ENCODE assay signal across 7 mouse cellular contexts in the genomic region with DNA sequence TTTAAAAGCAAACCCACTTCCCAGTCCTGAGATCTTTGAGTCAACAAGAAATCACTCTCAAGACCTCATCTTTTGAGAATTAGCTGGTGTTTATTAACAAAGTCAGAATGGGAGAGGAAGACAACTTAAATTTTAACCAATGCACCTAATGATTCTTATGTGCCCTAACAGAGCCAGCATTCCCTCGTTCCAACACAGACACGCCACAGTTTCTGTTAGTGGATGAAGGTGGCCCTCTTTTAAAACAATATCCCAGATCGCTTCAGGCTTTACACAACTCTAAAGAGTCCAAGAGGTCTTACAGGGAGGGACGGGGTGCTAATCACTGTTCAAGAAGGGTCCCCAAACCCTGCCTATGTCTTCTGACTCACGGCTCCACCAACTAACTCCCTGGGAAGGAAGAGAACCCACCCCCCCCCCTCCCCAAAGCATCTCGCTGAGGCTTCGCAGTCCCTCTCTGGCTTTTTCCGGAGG. TPM values are rescaled to one million over a fixed set of nuclear protein-coding genes. Genes with fewer than 3 reads are reported as not detected.
DNase-seq lines count a peak whose midpoint lies in the region; ATAC-seq and TF ChIP-seq lines count a peak whose summit lies in the region.

No protein-coding gene starts in this region.

- H3ac ChIP-seq in C2C12 (ENCODE audit: control insufficient read depth, insufficient read length, low read depth) = peak overlapping the region; percentile 97

- no peaks in the 10 kb centered on the region for H3K4me1 ChIP-seq in ES-Bruce4 (ENCODE audit: control insufficient read depth, insufficient read depth, low read length)
- H3K4me1 ChIP-seq in hindbrain, embryonic 10.5 days (replicated peaks) = peaks cover 13% of the 10 kb centered on the region
- H3K4me1 ChIP-seq in limb, embryonic 15.5 days = no peaks in the 10 kb centered on the region

- H3K27me3 ChIP-seq in C2C12 (ENCODE audit: control insufficient read depth, insufficient read depth, insufficient read length) (no peaks in the 10 kb centered on the region), ES-Bruce4 (ENCODE audit: control insufficient read depth, insufficient read depth, low read length, poor library complexity, severe bottlenecking) (no peaks in the 10 kb centered on the region)
- no peaks in the 10 kb centered on the region for H3K27me3 ChIP-seq in hindbrain, embryonic 10.5 days (ENCODE audit: insufficient read depth, poor library complexity, severe bottlenecking)
- no peaks in the 10 kb centered on the region for H3K27me3 ChIP-seq in limb, embryonic 15.5 days

- peaks cover 2% of the 10 kb centered on the region for H3K79me3 ChIP-seq in C2C12 (ENCODE audit: low read depth)

- H3K36me3 ChIP-seq in C2C12 (ENCODE audit: control insufficient read depth, insufficient read depth) = no peaks in the 10 kb centered on the region
- H3K36me3 ChIP-seq in ES-Bruce4 (ENCODE audit: control insufficient read depth, insufficient read depth, low read length, poor library complexity, severe bottlenecking) = no peaks in the 10 kb centered on the region
- peaks cover 17% of the 10 kb centered on the region; the same call in 1 of the 2 replicates for H3K36me3 ChIP-seq in hindbrain, embryonic 10.5 days
- H3K36me3 ChIP-seq in limb, embryonic 15.5 days = no peaks in the 10 kb centered on the region

- H3K9me3 ChIP-seq in ES-Bruce4 (replicated peaks; ENCODE audit: control insufficient read depth, insufficient read depth, low read length, poor library complexity, severe bottlenecking) = no peaks in the 10 kb centered on the region
- no peaks in the 10 kb centered on the region for H3K9me3 ChIP-seq in hindbrain, embryonic 10.5 days
- H3K9me3 ChIP-seq in limb, embryonic 15.5 days = no peaks in the 10 kb centered on the region

- TF ChIP-seq CTCF in C2C12 (IDR thresholded peaks at IDR 0.05; ENCODE audit: control insufficient read depth, insufficient read depth, insufficient read length) = no peak
- TF ChIP-seq CTCF in ES-Bruce4 (IDR thresholded peaks at IDR 0.05; ENCODE audit: low read depth, low read length) = no peak

- peak overlapping the region; percentile 63 for H3K4me2 ChIP-seq in limb, embryonic 15.5 days

- under 1% methylated on average over 8 of the region's 8 CpGs for WGBS in hindbrain, embryonic 10.5 days
- WGBS in limb, embryonic 15.5 days = 0% methylated on average over 8 of the region's 8 CpGs

- no peak for TF ChIP-seq EP300 in ES-Bruce4 (IDR thresholded peaks at IDR 0.05; ENCODE audit: insufficient read depth, low read depth, low read length)

- no peak overlapping the region for H3K27ac ChIP-seq in ES-Bruce4 (ENCODE audit: insufficient read depth, low read length)
- H3K27ac ChIP-seq in hindbrain, embryonic 10.5 days = peak overlapping the region; percentile 99
- peak overlapping the region; percentile 86 for H3K27ac ChIP-seq in limb, embryonic 15.5 days

- no peak for TF ChIP-seq POLR2A in ES-Bruce4 (IDR thresholded peaks at IDR 0.05; ENCODE audit: insufficient read depth, low read length)

- peak overlapping the region; percentile 86 for H3K9ac ChIP-seq in ES-Bruce4 (ENCODE audit: low read depth, poor library complexity, severe bottlenecking)
- H3K9ac ChIP-seq in limb, embryonic 15.5 days = peak overlapping the region; percentile 76

- H3K79me2 ChIP-seq in C2C12 (ENCODE audit: control insufficient read depth, insufficient read depth) = no peaks in the 10 kb centered on the region

- no peak for DNase-seq in hindbrain, embryonic 10.5 days (ENCODE audit: low spot score)
- DNase-seq in embryo, embryonic 11 days = no peak
- DNase-seq in right cerebral cortex, adult 18-20 months = no peak
- no peak for DNase-seq in cerebellum, postnatal 14 days

- no peak; the same call in 1 of the 2 replicates for ATAC-seq in limb, embryonic 15.5 days (ENCODE audit: insufficient number of reproducible peaks, low FRiP score, low TSS enrichment, low read depth)

- peak overlapping the region; percentile 57 for H3K4me3 ChIP-seq in C2C12 (ENCODE audit: insufficient read depth, poor library complexity, severe bottlenecking)
- H3K4me3 ChIP-seq in ES-Bruce4 (ENCODE audit: low read depth, low read length) = peak overlapping the region; percentile 89
- H3K4me3 ChIP-seq in hindbrain, embryonic 10.5 days = peak overlapping the region; percentile 76
- H3K4me3 ChIP-seq in limb, embryonic 15.5 days = peak overlapping the region; percentile 71

TF ChIP-seq in C2C12, 6 proteins besides CTCF, POLR2A, EP300 and RAD21:
- TF ChIP-seq MYOD1 (IDR thresholded peaks at IDR 0.05; ENCODE audit: control insufficient read depth, insufficient read length, low read depth) (no peak), USF1 (IDR thresholded peaks at IDR 0.05; ENCODE audit: low read depth) (no peak), MYOG (IDR thresholded peaks at IDR 0.05; ENCODE audit: control insufficient read depth, extremely low read depth, insufficient read length) (no peak)

RNA-seq across cellular contexts. Expression of a gene that starts 0.9 kb away (rescaled TPM):
- 9.0 TPM for polyA plus RNA-seq in C2C12 (2012; fragmentation: generic; extraction: Trizol)
- polyA plus RNA-seq in ES-Bruce4 (2011; ENCODE audit: insufficient read depth, insufficient read length, low read depth, missing spikeins) = 11.1 and 14.1 TPM in 2 replicates
- 12.8 and 13.9 TPM in 2 replicates for polyA plus RNA-seq in hindbrain, embryonic 10.5 days (2016; fragmentation: Nextera tagmentation; extraction: Ambion mirVana)
- 6.7 and 7.0 TPM in 2 replicates for polyA plus RNA-seq in limb, embryonic 15.5 days (2015; fragmentation: Nextera tagmentation; extraction: Ambion mirVana)

RNA-seq across cellular contexts. Expression of a gene that starts 10.0 kb away (rescaled TPM):
- polyA plus RNA-seq in C2C12 (2012; fragmentation: generic; extraction: Trizol) (not detected), ES-Bruce4 (2011; ENCODE audit: insufficient read depth, insufficient read length, low read depth, missing spikeins) (not detected in 2 replicates)
- 0.25 and 0.64 TPM in 2 replicates for polyA plus RNA-seq in hindbrain, embryonic 10.5 days (2016; fragmentation: Nextera tagmentation; extraction: Ambion mirVana)
- 6.3 and 7.0 TPM in 2 replicates for polyA plus RNA-seq in limb, embryonic 15.5 days (2015; fragmentation: Nextera tagmentation; extraction: Ambion mirVana)
